Mouse (Mus musculus): ENCODE results near the gene Pip5k1c. TPM values are rescaled to one million over a fixed set of nuclear protein-coding genes. Genes with fewer than 3 reads are reported as not detected.
A peak's percentile ranks its signal among the peaks of the same experiment; 100 is the strongest.

Pip5k1c gene
- 97.2 and 102 TPM in 2 replicates for polyA plus RNA-seq (2015; fragmentation: Nextera tagmentation; extraction: Ambion mirVana)

DNA sequence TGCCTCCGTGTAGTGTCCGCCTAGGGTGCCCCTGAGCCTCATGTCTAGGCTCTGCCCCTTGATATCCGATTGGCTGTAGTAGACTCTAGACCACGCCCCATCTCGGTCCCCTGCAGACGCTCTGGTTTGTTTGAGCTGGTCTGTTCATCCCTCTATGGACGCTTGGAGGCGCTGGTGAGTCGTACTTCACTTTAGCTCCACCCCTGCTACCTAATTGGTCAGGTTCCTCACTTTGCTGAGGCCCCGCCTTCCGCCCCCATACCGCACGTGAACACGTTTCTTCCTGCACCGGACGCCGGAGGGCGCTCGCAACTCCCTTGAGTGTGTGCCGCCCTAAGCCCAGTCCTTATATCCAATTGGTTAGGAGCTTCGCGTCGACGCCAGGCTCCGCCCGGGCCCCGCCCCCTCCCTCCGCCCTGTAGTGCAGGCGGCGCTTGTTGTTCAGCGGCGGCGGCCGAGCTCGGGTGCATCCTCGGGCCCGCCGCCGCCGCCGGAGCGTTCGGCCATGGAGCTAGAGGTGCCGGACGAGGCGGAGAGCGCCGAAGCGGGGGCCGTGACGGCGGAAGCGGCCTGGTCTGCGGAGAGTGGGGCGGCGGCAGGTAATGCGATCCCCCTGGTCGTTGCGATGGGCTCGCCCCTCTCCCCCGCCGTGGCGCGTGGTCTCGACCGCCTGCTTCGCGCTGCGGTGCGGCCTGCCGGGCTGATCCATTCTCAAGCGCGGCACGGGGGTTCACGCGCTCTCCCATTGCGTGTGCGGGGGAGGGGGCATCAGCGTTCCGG lies at the start of gene Pip5k1c:
Gene Pip5k1c, plus strand, starts transcription at position 410 of the 780 bp plus-strand sequence.
- Histone ChIP-seq H3K27ac (peak within 1 kb of the TSS; percentile 93), H3K4me3 (peak within 1 kb of the TSS; percentile 79), H3K4me1 (replicated peaks) (peaks cover 49% of the 10 kb centered on the region), H3K9ac (peak within 1 kb of the TSS; percentile 91), H3K9me3 (no peaks in the 10 kb centered on the region), H3K36me3 (no peaks in the 10 kb centered on the region), H3K4me2 (peak within 1 kb of the TSS; percentile 85), H3K27me3 (peaks cover 34% of the 10 kb centered on the region)
- ATAC-seq (ENCODE audit: low FRiP score), result peak; percentile 94
- WGBS, result under 1% methylated on average over 56 of the region's 80 CpGs

DNA sequence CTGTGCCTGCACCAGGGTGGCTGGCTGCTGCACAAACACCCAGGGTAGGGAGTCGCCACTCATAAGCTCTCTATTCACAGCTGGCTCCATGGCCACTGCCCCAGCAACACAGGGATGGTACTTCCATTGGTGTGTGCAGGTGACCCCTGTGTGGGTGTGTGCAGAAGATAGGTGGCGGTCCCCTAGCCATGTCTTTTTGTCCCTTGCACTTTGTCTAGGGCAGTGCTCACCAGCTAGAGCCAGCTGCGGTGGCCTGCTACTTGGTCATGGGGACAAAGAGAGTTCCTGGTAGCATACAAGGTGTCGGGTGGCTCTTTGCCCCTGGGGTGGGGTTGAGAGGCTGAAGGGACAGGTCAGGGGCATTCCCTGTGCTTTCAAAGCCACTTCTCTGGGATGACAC lies 48.6 kb upstream of the Pip5k1c start:
- no peak overlapping the region for H3K4me2 ChIP-seq
- WGBS, result 77% methylated on average over 4 of the region's 4 CpGs
- ATAC-seq (ENCODE audit: low FRiP score), result no peak; the same call in 1 of the 2 replicates

DNA sequence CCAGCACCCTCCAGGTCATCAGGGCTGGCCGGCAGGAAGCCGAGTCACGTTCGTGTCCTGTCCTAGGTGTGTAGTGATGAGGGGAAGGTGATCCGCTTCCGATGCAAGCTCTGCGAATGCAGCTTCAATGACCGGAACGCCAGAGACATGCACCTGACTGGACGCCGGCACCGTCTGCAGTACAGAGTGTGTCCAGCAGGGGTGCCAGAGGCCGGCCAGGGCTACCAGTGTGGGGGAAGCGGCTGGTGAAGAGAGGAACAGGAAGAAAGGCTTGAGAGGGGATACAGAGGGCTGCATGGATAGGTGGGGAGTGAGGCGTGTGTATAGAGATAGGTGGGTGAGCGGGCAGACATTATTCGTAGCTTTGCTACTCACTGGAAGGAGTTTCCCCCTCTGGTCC lies 48.2 kb upstream of the Pip5k1c start:
- no peak overlapping the region for H3K4me2 ChIP-seq
- 8% methylated on average over 17 of the region's 17 CpGs for WGBS
- no peak overlapping the region for H3K4me3 ChIP-seq
- H3K27me3 ChIP-seq, result peaks cover 64% of the 10 kb centered on the region
- H3K36me3 ChIP-seq, result peaks cover 48% of the 10 kb centered on the region
- peak; percentile 65 for ATAC-seq (ENCODE audit: low FRiP score)
- H3K4me1 ChIP-seq (replicated peaks), result peaks cover 10% of the 10 kb centered on the region; the same call in 1 of the 2 replicates
- no peak overlapping the region for H3K9ac ChIP-seq
- H3K27ac ChIP-seq, result no peak overlapping the region
- H3K9me3 ChIP-seq, result no peaks in the 10 kb centered on the region

More for the DNA sequence above, 48.6 kb upstream of the Pip5k1c start:
- H3K27me3 ChIP-seq, result peaks cover 64% of the 10 kb centered on the region
- H3K27ac ChIP-seq, result no peak overlapping the region
- no peaks in the 10 kb centered on the region for H3K9me3 ChIP-seq
- H3K4me3 ChIP-seq, result no peak overlapping the region
- no peak overlapping the region for H3K9ac ChIP-seq
- H3K36me3 ChIP-seq, result peaks cover 46% of the 10 kb centered on the region
- H3K4me1 ChIP-seq (replicated peaks), result peaks cover 10% of the 10 kb centered on the region; the same call in 1 of the 2 replicates

DNA sequence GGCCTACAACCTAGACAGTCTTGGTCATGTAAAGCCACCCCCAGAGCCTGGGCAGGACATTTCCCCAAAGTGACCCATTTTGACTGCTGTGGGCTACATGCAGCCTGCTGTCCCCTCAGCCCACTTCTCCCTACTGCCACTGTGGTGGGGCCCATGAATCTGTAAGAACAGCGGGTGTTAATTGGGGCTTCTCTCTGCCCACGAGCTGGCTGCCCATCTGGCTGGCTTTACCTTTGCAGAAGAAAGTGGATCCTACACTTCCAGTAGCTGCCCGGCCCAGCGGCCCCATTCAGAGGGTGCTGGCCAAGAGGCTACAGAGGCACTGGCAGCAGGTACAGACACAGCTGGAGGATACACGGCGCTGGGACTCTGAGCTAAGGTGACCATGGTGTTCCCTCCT lies 47.6 kb upstream of the Pip5k1c start:
- Histone ChIP-seq H3K4me2 (no peak overlapping the region), H3K9me3 (no peaks in the 10 kb centered on the region), H3K4me1 (replicated peaks) (peaks cover 5% of the 10 kb centered on the region; the same call in 1 of the 2 replicates), H3K27ac (no peak overlapping the region), H3K4me3 (no peak overlapping the region), H3K27me3 (peaks cover 64% of the 10 kb centered on the region), H3K9ac (no peak overlapping the region), H3K36me3 (peaks cover 54% of the 10 kb centered on the region)
- WGBS, result 95% methylated on average over 6 of the region's 6 CpGs
- no peak for ATAC-seq (ENCODE audit: low FRiP score)

DNA sequence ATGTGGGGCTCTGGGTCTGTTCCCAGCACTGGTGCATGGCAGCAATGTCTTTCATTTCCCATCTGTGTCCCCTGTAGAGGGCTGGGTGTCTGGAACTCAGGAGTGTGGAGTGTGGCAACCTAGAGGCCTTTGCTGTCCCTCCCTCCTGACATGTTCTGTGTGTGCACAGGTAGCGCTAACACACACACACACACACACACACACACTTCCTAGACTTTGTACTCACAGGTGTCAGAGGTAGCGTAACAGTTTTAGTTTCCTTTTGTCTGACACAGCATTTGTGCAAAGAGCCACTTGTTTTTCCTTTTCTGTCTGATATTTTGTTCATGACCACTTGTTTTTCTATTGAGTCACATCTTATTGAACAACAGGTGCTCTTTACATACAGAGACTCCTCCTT lies 45.0 kb upstream of the Pip5k1c start:
- WGBS, result 98% methylated on average over 2 of the region's 2 CpGs
- H3K4me2 ChIP-seq, result no peak overlapping the region
- H3K4me3 ChIP-seq, result no peak overlapping the region
- peaks cover 15% of the 10 kb centered on the region for H3K4me1 ChIP-seq (replicated peaks)
- no peaks in the 10 kb centered on the region for H3K9me3 ChIP-seq
- no peak overlapping the region for H3K27ac ChIP-seq
- peaks cover 50% of the 10 kb centered on the region for H3K36me3 ChIP-seq
- no peak for ATAC-seq (ENCODE audit: low FRiP score)
- peaks cover 72% of the 10 kb centered on the region for H3K27me3 ChIP-seq
- H3K9ac ChIP-seq, result no peak overlapping the region

DNA sequence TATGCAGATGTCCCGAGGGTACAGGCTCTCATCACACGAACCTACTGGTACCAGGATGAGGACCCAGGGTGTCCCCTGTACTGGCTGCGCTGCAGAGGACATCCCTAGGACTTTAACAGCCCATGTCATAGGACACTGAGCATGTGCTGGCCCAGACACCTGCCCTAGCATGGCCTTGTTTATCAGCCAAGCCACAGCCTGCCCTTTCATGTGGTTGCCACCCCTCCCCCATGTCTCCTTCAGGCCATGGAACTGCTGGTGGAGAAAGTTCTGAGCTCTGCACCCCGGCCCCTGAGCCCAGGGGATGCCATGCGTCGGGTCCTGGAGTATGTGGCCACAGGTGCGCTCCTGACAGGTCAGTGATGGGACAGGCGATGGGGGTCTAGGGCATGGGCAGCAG lies 43.3 kb upstream of the Pip5k1c start:
- no peak overlapping the region for H3K27ac ChIP-seq
- peaks cover 42% of the 10 kb centered on the region for H3K36me3 ChIP-seq
- no peak for ATAC-seq (ENCODE audit: low FRiP score)
- no peak overlapping the region for H3K9ac ChIP-seq
- no peaks in the 10 kb centered on the region for H3K9me3 ChIP-seq
- no peak overlapping the region for H3K4me3 ChIP-seq
- peaks cover 21% of the 10 kb centered on the region for H3K4me1 ChIP-seq (replicated peaks)
- H3K4me2 ChIP-seq, result no peak overlapping the region
- WGBS, result 84% methylated on average over 8 of the region's 8 CpGs
- H3K27me3 ChIP-seq, result peaks cover 76% of the 10 kb centered on the region

DNA sequence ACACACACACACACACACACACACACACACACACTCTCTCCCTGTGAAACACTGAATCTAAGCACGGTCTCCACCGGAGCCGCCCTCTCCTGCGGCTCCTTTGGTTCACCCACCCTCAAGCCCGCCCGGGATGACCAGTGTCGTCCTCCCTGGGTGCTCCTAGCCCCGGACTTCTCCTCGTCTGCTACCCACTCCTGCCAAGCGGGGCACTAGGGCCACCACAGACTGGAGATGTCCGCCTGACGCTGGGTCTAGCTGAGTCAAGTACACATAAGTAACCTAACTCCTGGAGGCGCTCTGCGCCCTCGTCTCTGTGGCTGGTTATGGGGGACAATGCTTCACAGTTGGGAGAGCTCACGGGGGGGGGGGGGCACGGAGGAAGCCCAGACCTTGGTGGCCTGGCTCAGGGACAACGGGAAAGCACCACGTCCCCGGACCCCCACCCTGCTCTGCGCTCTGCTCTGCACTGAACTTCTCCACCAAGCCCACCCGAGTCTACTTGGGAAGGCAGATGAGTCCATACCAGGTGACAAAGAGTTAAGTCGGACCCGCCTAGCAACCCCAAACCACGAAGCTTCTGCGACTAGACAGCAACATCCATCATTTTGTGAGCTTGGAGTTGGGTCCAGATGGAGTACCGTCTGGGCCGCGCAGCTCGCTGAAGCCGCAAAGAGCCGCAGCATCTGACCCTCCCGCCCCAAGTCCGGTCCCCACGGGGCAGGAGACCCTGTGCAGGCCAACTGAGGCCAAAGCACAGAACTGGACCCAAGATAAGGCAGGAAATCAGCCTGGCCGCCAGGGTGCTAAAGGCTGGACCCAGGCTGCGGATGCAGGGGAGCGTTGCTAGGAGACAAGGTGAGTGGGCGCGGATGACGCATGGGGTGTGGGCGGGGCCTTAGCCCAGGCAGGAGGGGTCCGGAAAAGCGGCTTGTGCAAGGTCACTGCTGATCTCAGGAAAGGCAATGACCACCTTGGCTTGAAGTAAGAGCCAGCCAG lies 40.0 kb upstream of the Pip5k1c start, which contains the start of gene Matk:
Gene Matk, plus strand, starts transcription at position 512 of the 996 bp plus-strand sequence.
- H3K4me2 ChIP-seq, result peak within 1 kb of the TSS; percentile 61
- peak within 1 kb of the TSS; percentile 33 for H3K4me3 ChIP-seq
- ATAC-seq (ENCODE audit: low FRiP score), result peak; percentile 80
- H3K4me1 ChIP-seq (replicated peaks), result peaks cover 25% of the 10 kb centered on the region
- H3K9ac ChIP-seq, result peak within 1 kb of the TSS; percentile 66
- peaks cover 29% of the 10 kb centered on the region for H3K36me3 ChIP-seq
- peak within 1 kb of the TSS; percentile 73; the same call in 1 of the 2 replicates for H3K27ac ChIP-seq
- WGBS, result 8% methylated on average over 43 of the region's 44 CpGs
- peaks cover 85% of the 10 kb centered on the region for H3K27me3 ChIP-seq
- H3K9me3 ChIP-seq, result no peaks in the 10 kb centered on the region

DNA sequence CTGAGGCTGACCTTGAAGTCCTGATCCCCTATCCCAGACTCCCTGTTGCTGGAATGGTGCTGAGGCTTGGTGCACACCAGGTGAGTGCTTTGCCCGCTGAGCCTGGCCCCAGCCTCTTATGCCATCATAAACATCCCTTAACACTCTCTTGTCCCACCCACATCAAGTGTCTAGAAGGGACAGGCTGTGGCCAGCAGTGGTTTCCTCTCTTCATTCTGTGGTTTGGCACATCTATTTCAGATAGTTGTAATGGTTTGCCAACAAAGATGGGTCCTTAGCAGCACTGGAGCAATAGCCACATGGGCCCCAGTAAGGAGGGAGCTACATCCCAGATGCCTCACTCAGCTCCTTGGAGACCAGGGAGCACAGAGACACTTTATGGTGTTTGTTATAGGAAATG lies 37.9 kb upstream of the Pip5k1c start:
- 58% methylated on average over 1 of the region's 1 CpGs for WGBS
- H3K4me2 ChIP-seq, result no peak overlapping the region
- H3K36me3 ChIP-seq, result peaks cover 10% of the 10 kb centered on the region
- H3K9ac ChIP-seq, result no peak overlapping the region
- H3K4me3 ChIP-seq, result no peak overlapping the region
- no peak for ATAC-seq (ENCODE audit: low FRiP score)
- H3K27me3 ChIP-seq, result peaks cover 96% of the 10 kb centered on the region
- peaks cover 42% of the 10 kb centered on the region for H3K4me1 ChIP-seq (replicated peaks)
- H3K27ac ChIP-seq, result no peak overlapping the region
- H3K9me3 ChIP-seq, result no peaks in the 10 kb centered on the region

DNA sequence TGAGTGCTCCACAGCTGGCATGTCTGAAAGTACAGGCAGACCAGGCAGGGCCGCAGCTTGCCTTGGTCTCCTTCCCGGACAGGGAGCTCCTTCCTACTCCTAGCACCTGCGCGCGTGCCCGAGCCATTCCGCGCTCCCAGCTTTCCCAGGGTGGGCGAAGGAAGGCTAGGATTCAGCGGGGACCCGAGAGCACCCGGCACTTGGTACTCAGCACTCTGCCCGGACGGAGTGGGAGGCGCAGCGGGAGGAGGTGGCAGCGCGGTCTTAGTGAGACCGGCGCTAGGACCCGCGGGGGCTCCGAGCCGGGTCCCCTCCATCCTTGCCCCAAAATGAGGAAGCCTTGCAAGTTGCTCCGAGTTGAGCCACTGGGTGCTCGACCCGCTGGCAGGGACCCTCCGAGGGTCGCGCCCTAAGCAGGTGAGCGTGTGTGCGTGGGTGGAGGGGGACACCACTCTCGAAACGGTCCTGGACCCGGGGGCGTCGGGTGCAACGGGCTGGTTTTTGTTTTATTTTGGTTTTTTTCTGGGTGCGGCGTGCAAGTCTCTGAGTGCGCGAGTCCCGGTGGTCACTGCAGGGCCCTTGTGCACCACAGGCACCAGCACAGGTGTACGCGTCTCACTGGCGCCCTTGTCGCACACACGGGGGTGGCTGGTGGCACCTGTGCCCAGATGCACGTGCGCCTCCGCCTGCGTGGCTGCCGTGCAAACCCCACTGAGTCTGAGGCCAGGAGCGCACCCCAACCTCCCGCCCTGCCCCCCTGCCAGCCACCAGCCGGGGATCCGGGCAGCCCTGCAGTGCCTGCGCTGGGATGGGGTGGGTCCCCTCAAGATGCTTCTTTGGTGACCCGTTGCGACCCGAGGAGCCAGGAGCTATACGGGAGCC lies 35.4 kb upstream of the Pip5k1c start:
- H3K9me3 ChIP-seq, result no peaks in the 10 kb centered on the region
- peak overlapping the region; percentile 74 for H3K9ac ChIP-seq
- peaks cover 21% of the 10 kb centered on the region for H3K36me3 ChIP-seq
- peaks cover 79% of the 10 kb centered on the region for H3K27me3 ChIP-seq
- no peak for ATAC-seq (ENCODE audit: low FRiP score)
- H3K4me3 ChIP-seq, result peak overlapping the region; percentile 51
- 2% methylated on average over 62 of the region's 62 CpGs for WGBS
- H3K4me1 ChIP-seq (replicated peaks), result peaks cover 36% of the 10 kb centered on the region
- H3K4me2 ChIP-seq, result peak overlapping the region; percentile 80
- H3K27ac ChIP-seq, result no peak overlapping the region

DNA sequence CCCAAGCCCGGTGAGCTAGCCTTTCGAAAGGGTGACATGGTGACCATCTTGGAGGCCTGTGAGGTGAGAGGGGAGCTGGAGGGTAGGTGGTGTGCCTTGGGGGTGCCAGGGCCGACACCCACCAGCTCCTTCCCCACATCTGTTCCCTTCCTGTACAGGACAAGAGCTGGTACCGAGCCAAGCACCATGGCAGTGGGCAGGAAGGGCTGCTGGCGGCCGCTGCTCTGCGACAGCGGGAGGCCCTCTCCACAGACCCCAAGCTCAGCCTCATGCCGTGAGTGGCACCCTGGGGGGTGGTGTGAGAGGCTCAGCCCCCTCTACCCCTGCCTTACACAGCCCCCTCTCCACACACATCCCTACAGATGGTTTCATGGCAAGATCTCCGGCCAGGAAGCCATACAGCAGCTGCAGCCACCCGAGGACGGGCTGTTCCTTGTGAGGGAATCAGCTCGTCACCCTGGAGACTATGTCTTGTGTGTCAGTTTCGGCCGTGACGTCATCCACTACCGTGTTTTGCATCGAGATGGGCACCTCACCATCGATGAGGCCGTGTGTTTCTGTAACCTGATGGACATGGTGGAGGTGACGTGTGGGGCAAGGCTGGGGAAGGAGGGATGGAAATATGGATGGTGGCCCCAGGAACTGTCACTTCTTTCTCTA lies 33.4 kb upstream of the Pip5k1c start:
- 0 out of 2 replicates have a peak overlapping the region, but pooled peaks have one; percentile 13 for H3K4me2 ChIP-seq
- WGBS, result 44% methylated on average over 21 of the region's 21 CpGs
- peak overlapping the region; percentile 4; the same call in 1 of the 2 replicates for H3K4me3 ChIP-seq
- H3K9me3 ChIP-seq, result no peaks in the 10 kb centered on the region
- peaks cover 40% of the 10 kb centered on the region for H3K36me3 ChIP-seq
- H3K27me3 ChIP-seq, result peaks cover 59% of the 10 kb centered on the region
- peak overlapping the region; percentile 4; the same call in 1 of the 2 replicates for H3K27ac ChIP-seq
- H3K4me1 ChIP-seq (replicated peaks), result peaks cover 26% of the 10 kb centered on the region
- peak overlapping the region; percentile 49; the same call in 1 of the 2 replicates for H3K9ac ChIP-seq
- peak; percentile 19; the same call in 1 of the 2 replicates for ATAC-seq (ENCODE audit: low FRiP score)

DNA sequence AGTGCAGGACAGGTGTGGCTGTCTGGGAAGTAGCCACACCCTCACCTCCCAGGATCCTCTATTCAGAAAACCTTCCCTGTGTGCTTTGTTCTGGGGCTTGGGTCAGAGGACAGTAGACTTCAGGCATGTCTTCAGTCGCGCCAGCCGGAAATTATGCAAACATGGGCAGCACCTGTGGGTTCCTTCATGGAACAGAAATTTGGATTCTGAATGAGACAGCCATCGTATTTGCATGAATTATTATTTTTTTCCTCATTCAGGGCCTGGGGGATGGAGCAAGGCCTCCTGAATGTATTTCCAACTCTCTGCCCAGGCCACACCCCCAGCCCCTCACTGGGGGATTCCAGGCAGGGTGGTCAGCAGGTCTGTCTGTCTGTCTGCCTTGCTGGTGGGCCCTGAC lies 31.7 kb upstream of the Pip5k1c start:
- no peak overlapping the region for H3K4me3 ChIP-seq
- peaks cover 51% of the 10 kb centered on the region for H3K36me3 ChIP-seq
- no peak overlapping the region for H3K9ac ChIP-seq
- peaks cover 46% of the 10 kb centered on the region for H3K27me3 ChIP-seq
- no peak overlapping the region for H3K4me2 ChIP-seq
- no peak overlapping the region for H3K27ac ChIP-seq
- no peak for ATAC-seq (ENCODE audit: low FRiP score)
- no peaks in the 10 kb centered on the region for H3K9me3 ChIP-seq
- peaks cover 37% of the 10 kb centered on the region for H3K4me1 ChIP-seq (replicated peaks)
- WGBS, result 90% methylated on average over 4 of the region's 4 CpGs

Measured in hindbrain, embryonic 13.5 days (tissue).